Mouse (Mus musculus) embryonic facial prominence, embryonic 11.5 days (tissue): ENCODE measurements around the gene Ager. TPM values are rescaled to one million over a fixed set of nuclear protein-coding genes. Genes with fewer than 3 reads are reported as not detected.

Experiments used
- ATAC-seq: fragments of 200-750 bp; cut with Nextera tagmentation; replicated peaks from 2 replicates; pipeline ENCODE4 v1.8.0; 2017; ENCODE audit warnings: low read depth; ENCODE audit not compliant: insufficient number of reproducible peaks, low FRiP score, low TSS enrichment
- DNase-seq: peaks from one replicate; pipeline ENCODE4 v3.0.0-alpha.2; 2015; ENCODE audit warnings: low spot score
- H3K27ac ChIP-seq: fragments of 300-500 bp; sonication (generic); replicated peaks from 2 replicates; pipeline ENCODE4 v1.5.1; 2014; ENCODE audit warnings: mild to moderate bottlenecking, low read depth, low read length, control low read depth
- H3K27me3 ChIP-seq: fragments of 300-500 bp; sonication (generic); 2 replicates; pipeline ENCODE4 v1.6.1; 2014; ENCODE audit warnings: mild to moderate bottlenecking, low read length, moderate library complexity, mixed read lengths; ENCODE audit not compliant: control insufficient read depth, insufficient read depth
- H3K36me3 ChIP-seq: fragments of 300-500 bp; sonication (generic); replicated peaks from 2 replicates; pipeline ENCODE4 v1.6.1; 2014; ENCODE audit warnings: low read depth, mild to moderate bottlenecking, low read length, moderate library complexity, mixed read lengths; ENCODE audit not compliant: control insufficient read depth, insufficient read depth
- H3K4me1 ChIP-seq: fragments of 300-500 bp; sonication (generic); 2 replicates; pipeline ENCODE4 v1.6.1; 2014; ENCODE audit warnings: low read length, mixed read lengths; ENCODE audit not compliant: control insufficient read depth, insufficient read depth
- H3K4me2 ChIP-seq: fragments of 300-500 bp; sonication (generic); 2 replicates; pipeline ENCODE4 v1.6.1; 2014; ENCODE audit warnings: low read depth, mild to moderate bottlenecking, control low read depth, low read length, moderate library complexity
- H3K4me3 ChIP-seq: fragments of 300-500 bp; sonication (generic); 2 replicates; pipeline ENCODE4 v1.5.1; 2014; ENCODE audit warnings: low read depth, low read length, control low read depth
- H3K9ac ChIP-seq: fragments of 300-500 bp; sonication (generic); replicated peaks from 2 replicates; pipeline ENCODE4 v1.6.1; 2014; ENCODE audit warnings: mild to moderate bottlenecking, control low read depth, low read length
- H3K9me3 ChIP-seq: fragments of 300-500 bp; sonication (generic); replicated peaks from 2 replicates; pipeline ENCODE4 v1.6.1; 2016; ENCODE audit warnings: mild to moderate bottlenecking, low read length, inconsistent platforms, mixed read lengths; ENCODE audit not compliant: control insufficient read depth
- WGBS: fragments of 180-500 bp; shearing (Covaris S2); extraction: QIAGEN DNeasy Blood & Tissue Kit; methylation state at CpG from one replicate; pipeline ENCODE4 v1.1.7; 2014; 5-methylcytosine and 5-hydroxymethylcytosine counted together
- polyA plus RNA-seq: library from polyadenylated mRNA; unstranded; fragments of >200 nt; fragmentation: Nextera tagmentation; extraction: Ambion mirVana; gene quantifications from 2 replicates; pipeline ENCODE4 v1.2.1, GENCODE M21; 2014

Gene Ager
- polyA plus RNA-seq, 1 experiment from 2014 or later: 1.2 TPM

- H3K4me1 ChIP-seq: no peaks in the 10 kb centered on the region; the same call in 1 of the 2 replicates
- no peaks in the 10 kb centered on the region for H3K9me3 ChIP-seq
- no peak overlapping the region for H3K4me3 ChIP-seq
- H3K9ac ChIP-seq: no peak overlapping the region
- DNase-seq (no peak), ATAC-seq (no peak)
- no peak overlapping the region for H3K4me2 ChIP-seq
- H3K27me3 ChIP-seq: no peaks in the 10 kb centered on the region
- WGBS: 85% methylated on average over 6 of the region's 6 CpGs
- no peaks in the 10 kb centered on the region for H3K36me3 ChIP-seq
- H3K27ac ChIP-seq: no peak overlapping the region
Measured at GRCm38 (mm10) chr17:34560438-34560837, 37.2 kb upstream of the Ager start.

DNA sequence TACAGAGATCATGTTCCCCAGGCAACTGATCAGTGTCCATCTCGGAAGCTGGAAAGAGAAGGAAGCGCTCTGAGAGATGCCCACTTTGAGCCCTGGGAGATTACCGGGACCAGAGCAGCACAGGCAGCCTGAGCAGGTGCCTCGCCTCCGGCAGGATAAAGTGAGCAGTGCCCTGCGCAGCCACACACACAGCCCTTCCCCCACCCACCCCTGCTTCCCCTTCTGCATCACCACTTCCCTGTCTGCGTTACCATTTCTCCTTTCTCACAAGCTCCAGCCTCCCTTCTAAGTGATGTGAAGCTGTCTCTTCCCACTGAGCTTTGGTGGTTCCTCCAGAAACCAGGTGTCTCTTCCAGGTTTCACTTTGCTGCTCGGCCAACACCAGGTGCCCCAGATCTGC lies 36.5 kb upstream of the Ager start:
- H3K4me2 ChIP-seq: no peak overlapping the region
- ATAC-seq (no peak), DNase-seq (no peak)
- H3K36me3 ChIP-seq: no peaks in the 10 kb centered on the region
- H3K9me3 ChIP-seq: no peaks in the 10 kb centered on the region
- no peaks in the 10 kb centered on the region; the same call in 1 of the 2 replicates for H3K4me1 ChIP-seq
- H3K27me3 ChIP-seq: no peaks in the 10 kb centered on the region
- no peak overlapping the region for H3K4me3 ChIP-seq
- WGBS: 29% methylated on average over 7 of the region's 8 CpGs
- no peak overlapping the region for H3K9ac ChIP-seq
- H3K27ac ChIP-seq: no peak overlapping the region

DNA sequence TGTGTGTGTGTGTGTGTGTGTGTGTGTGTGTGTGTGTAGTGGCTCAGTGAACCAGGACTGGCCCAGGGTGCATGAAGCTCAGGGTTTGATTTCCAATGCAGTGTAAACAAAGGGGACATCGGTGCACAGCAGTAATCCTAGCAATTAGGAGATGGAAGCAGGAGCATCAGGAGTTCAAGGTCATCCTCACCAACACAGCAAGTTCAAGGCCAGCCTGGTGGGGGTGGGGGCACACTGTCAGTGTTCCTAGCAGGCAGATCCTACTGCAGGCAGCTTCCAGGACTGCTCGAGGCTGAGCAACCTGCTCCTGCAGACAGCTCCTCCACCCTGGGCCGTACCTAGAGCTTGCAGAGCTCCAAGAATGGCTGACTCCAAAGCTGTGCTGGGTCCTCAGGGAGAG lies 35.1 kb upstream of the Ager start:
- 71% methylated on average over 3 of the region's 3 CpGs for WGBS
- ATAC-seq: no peak

GRCm38 (mm10) chr17:34563354-34563753 lies 34.3 kb upstream of the Ager start:
- Histone ChIP-seq H3K9me3 (no peaks in the 10 kb centered on the region), H3K4me2 (no peak overlapping the region), H3K4me3 (no peak overlapping the region), H3K27me3 (no peaks in the 10 kb centered on the region), H3K4me1 (no peaks in the 10 kb centered on the region; the same call in 1 of the 2 replicates), H3K36me3 (no peaks in the 10 kb centered on the region), H3K27ac (no peak overlapping the region), H3K9ac (no peak overlapping the region)
- DNase-seq (no peak), ATAC-seq (no peak)
- WGBS: 74% methylated on average over 11 of the region's 11 CpGs

More for the DNA sequence above, 35.1 kb upstream of the Ager start:
- Histone ChIP-seq H3K4me2 (no peak overlapping the region), H3K9me3 (no peaks in the 10 kb centered on the region), H3K4me1 (no peaks in the 10 kb centered on the region; the same call in 1 of the 2 replicates), H3K27ac (no peak overlapping the region), H3K27me3 (no peaks in the 10 kb centered on the region), H3K9ac (no peak overlapping the region), H3K36me3 (no peaks in the 10 kb centered on the region), H3K4me3 (no peak overlapping the region)
- no peak for DNase-seq

- 18% methylated on average over 6 of the region's 6 CpGs for WGBS
- Histone ChIP-seq H3K27ac (peak within 1 kb of the TSS; percentile 47; the same call in 1 of the 2 replicates), H3K4me2 (no peak within 1 kb of the TSS), H3K4me1 (no peaks in the 10 kb centered on the region; the same call in 1 of the 2 replicates), H3K27me3 (no peaks in the 10 kb centered on the region), H3K9me3 (no peaks in the 10 kb centered on the region), H3K4me3 (no peak within 1 kb of the TSS), H3K9ac (no peak within 1 kb of the TSS), H3K36me3 (no peaks in the 10 kb centered on the region)
- no peak for ATAC-seq
- DNase-seq: no peak
Measured at GRCm38 (mm10) chr17:34564003-34564421, 33.6 kb upstream of the Ager start, which contains the start of gene Notch4. TSS of gene Notch4 (plus strand) at chr17:34564268.

DNA sequence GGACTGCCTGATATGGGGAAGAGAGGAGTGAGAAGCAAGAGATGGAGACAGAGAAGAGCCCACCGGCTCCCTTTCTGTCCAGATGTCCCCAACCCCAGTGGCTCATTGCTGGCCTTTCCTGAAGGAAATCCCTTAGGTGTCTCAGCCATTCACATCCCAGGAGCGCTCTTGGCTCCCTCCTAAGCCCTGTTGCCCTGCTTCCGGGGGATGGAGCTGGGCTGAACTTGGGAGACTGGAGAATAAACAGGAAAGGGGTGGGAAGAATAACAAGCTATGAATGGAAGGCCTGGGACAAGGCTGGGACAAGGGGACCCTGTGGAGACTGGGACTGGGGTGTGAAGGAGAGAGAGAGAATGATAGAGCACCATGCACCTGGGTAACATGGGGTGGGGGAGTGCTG lies 32.9 kb upstream of the Ager start:
- no peaks in the 10 kb centered on the region for H3K27me3 ChIP-seq
- no peak overlapping the region for H3K4me2 ChIP-seq
- WGBS: 34% methylated on average over 3 of the region's 3 CpGs
- no peaks in the 10 kb centered on the region for H3K36me3 ChIP-seq
- no peak overlapping the region for H3K4me3 ChIP-seq
- ATAC-seq (no peak), DNase-seq (no peak)
- peak overlapping the region; percentile 47; the same call in 1 of the 2 replicates for H3K27ac ChIP-seq
- no peaks in the 10 kb centered on the region; the same call in 1 of the 2 replicates for H3K4me1 ChIP-seq
- no peaks in the 10 kb centered on the region for H3K9me3 ChIP-seq
- H3K9ac ChIP-seq: no peak overlapping the region

- Histone ChIP-seq H3K36me3 (no peaks in the 10 kb centered on the region), H3K27ac (no peak overlapping the region), H3K4me1 (no peaks in the 10 kb centered on the region; the same call in 1 of the 2 replicates), H3K27me3 (no peaks in the 10 kb centered on the region), H3K9ac (no peak overlapping the region), H3K4me3 (no peak overlapping the region), H3K4me2 (no peak overlapping the region), H3K9me3 (no peaks in the 10 kb centered on the region)
- no peak for DNase-seq
- no peak for ATAC-seq
- 63% methylated on average over 9 of the region's 9 CpGs for WGBS
Measured at GRCm38 (mm10) chr17:34567311-34567710, 30.4 kb upstream of the Ager start.

DNA sequence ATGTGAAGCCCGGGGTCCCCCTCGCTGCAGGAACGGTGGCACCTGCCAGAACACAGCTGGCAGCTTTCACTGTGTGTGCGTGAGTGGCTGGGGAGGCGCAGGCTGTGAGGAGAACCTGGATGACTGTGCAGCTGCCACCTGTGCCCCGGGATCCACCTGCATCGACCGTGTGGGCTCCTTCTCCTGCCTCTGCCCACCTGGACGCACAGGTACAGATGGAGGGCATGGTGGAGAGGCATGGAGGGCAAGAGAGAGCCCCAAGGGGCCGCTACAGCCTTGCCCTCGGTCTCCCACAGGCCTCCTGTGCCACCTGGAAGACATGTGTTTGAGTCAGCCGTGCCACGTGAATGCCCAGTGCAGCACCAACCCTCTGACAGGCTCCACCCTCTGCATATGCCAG lies 29.2 kb upstream of the Ager start:
- DNase-seq (no peak), ATAC-seq (no peak)
- Histone ChIP-seq H3K4me2 (no peak overlapping the region), H3K27me3 (no peaks in the 10 kb centered on the region), H3K9me3 (no peaks in the 10 kb centered on the region), H3K4me1 (no peaks in the 10 kb centered on the region; the same call in 1 of the 2 replicates), H3K36me3 (no peaks in the 10 kb centered on the region), H3K4me3 (no peak overlapping the region), H3K9ac (no peak overlapping the region), H3K27ac (no peak overlapping the region)
- 79% methylated on average over 13 of the region's 13 CpGs for WGBS
